Mouse (Mus musculus) cerebellum, postnatal 4 days (tissue): ENCODE data around the gene Hsf2bp.
"Not testable (repeated sequence)": the region's sequence is repeated elsewhere in the genome, so short reads cannot be mapped to it uniquely, and the experiment has no call there.

Experiments used
- DNase-seq, 2 experiments: peaks; one replicate each; pipeline ENCODE4 v3.0.0; 2022; ENCODE audit warnings: low spot score in 2 of 2, mixed read lengths in 1 of 2

The Hsf2bp gene

DNA sequence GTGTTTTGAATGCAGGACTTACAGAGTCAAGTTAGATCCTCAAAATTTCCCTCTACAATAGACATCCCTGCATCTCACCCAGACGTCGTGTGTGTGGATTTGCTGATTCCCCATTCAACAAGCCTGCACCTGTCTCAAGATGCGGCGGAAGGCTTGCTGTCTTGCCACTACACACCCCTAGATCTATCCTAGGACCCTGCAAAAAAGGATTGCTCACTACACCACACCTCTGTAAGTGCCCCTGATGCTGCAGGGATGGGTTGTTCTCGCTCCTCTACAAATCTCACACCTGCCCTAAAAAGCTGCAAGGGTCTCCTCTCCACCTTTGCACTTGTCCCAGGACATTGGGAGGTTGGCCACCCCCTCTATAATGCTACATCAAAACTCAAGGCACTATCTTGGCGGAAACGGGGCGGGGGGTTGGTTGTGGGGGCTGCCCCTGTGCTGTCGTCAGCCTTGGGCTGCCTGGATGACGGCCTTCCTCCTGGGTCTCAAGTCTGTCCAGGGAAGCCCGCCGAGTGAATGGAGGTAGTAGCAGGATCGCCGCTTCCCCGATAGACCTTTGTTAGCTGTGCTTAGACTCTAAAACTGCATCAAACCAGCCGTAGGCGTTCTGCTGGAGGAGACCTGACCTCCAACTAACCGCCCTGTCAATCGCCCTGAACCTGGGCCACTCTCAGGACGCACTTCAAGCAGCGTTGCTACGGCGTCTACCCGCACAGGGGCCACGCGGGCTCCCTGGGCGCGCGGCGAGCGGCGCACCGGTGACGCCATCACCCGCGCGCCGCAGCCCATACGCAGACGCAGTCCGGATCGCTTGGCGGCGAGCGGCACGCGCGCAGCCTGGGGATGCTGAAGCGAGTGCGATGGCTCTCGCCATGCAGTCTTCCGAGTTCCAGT lies at the start of gene Hsf2bp, which contains the start of gene Rrp1b:
Gene Hsf2bp, minus strand, starts transcription at position 741 of the 900 bp plus-strand sequence.
Gene Rrp1b, plus strand, starts transcription at position 492 of the 900 bp plus-strand sequence.
- peak; percentile 52 to 83 for DNase-seq

DNA sequence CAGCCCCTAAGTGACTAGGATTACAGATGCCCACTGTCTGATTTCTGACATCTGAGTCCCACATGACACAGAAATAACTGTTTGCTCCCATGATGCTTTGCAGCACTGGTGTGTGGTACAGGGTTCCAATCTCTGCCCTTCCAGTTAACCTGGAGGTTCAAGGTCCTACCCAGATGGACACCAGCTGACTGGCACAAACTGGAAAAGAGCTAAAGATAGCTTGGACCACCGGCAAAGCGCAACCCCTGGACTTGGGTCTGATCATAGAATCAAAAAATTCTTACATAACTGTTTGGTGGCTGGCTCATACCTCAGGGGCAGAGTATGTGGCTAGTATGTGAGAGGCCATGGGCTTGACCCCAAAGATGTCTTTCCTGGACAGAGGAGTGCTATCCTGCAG lies 47.2 kb upstream of the Hsf2bp start:
- DNase-seq, result no peak

DNA sequence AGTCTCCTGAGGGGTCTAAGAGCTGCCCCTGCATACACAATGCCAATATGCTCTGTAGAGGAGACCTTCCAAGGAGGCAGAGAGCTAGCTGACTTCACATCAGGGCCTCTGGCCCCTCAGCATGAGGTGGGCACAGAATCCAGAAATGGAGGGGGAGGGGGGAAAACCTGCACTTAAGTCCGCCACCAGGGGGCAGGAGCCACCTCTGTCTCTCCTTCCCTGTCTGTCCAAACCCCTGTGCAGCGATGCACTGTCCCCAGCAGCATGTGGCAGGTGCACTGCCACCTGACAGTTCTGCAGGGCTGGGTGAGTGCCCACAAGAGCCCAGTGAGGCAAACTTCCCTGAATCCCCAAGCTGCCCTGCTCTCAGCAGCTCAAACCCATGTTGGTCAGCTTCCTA lies 39.0 kb upstream of the Hsf2bp start:
- DNase-seq, result peak; percentile 49

DNA sequence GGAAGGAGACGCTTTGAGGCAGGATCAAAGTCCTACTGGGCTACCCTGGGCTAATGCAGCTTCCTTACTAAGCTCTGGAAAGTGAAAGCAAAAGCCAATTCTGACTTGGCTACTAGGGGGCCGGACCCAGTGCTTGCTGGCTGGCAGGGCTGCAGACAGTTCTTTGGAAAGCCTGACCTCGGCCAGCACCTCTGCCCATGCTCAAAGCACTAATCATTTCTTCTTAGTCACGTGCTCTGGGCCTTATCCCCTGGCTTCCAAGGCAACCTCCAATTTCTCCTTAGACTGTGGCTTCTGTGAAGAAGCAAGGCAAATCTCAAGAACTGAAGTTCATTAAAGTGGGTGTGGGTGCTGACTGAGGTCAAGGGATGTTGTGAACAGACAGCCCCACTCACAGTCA lies 38.5 kb upstream of the Hsf2bp start:
- no peak for DNase-seq

DNA sequence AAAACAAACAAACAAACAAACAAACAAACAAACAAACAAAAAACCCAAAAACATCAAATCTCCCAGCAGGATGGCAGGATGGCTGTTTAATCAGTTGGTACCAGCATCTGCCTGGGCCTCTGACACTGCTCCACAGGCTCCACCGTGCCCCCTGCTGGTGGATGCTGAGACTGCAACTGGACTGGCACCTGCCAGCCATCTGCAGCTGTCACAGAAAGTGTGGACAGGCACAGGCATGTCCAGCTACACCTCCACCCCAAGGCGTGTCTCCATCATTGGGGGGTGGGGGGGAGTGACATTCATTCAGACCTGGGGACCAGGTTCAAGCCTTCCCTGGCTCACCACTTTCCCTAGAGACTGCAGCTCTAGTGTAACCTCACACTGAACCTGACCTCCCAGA lies 37.2 kb upstream of the Hsf2bp start:
- peak; percentile 85 to 86 for DNase-seq

DNA sequence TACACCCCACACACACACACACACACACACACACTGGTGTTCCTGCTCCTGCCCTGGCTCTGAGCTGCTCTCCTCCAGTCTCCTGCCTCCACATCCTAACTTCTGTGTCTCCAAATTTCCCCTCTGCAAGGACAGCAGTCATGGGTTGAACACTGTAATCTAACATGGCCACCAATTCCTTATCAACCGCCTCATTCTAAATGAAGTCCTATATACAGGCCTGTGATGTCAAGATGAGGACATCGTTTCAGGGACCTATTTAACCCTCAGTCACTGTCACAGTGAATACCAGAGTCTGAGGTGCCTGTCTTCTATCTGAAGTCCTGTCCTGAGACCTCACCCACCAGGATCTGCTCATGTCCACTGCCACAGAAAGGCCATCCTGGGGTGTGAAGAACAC lies 32.7 kb upstream of the Hsf2bp start:
- no peak for DNase-seq

DNA sequence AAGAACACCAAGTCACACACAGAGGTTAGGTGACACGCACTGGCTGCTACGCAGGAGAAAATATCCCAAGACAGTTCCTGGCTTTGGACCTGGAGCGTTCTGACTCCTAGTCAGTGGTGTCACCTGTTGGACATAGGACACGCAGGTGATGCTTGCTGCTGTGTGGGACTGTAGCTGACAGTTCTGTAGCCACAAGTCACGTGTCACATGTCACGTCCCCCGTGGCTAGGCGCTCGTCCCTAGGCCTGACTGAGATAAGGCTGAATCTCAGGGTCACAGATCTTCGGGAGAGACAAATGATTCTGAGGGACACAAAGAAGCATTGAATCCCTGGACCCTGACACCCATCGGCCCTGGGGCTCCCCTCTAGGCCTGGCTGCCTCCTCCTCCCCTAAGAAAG lies 32.2 kb upstream of the Hsf2bp start:
- DNase-seq, result no peak

DNA sequence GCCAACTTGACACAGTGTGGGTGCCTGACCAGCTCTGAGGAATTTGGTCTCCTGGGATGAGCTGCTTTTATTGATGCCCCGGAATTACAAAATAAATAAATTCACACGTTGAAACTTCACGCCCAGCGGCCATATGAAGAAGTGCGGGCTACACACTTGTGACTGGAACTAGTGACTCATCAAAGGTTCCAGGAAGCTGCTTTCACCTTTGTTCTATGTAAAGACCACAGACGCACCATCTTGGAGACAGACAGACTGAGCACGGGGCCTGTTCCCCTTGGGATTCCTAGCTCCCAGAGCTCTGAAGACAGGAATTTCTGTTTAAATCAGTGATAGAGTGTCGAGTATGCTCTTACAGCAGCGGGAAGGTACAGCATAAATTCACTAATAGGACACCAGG lies 31.4 kb upstream of the Hsf2bp start:
- DNase-seq, result no peak

DNA sequence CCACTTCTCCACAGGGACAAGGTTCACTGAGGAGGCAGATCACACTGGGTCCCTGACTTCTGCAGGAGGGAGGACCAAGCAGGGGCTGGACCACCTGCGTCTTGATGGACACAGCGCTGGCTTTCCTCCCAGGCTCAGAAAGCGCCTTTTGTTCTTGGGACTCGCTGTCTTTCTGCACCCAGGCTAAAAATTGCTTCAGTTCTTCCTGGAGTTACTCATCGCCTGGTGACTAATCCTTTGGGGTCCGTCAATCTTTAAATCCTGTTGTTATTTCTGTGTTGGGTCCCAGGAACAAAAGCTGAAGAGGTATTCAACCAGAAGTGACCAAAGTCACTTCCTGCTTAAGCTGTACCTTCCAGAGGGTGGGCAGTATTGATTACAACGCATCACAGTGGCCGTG lies 28.6 kb upstream of the Hsf2bp start:
- DNase-seq, result not testable (repeated sequence)

DNA sequence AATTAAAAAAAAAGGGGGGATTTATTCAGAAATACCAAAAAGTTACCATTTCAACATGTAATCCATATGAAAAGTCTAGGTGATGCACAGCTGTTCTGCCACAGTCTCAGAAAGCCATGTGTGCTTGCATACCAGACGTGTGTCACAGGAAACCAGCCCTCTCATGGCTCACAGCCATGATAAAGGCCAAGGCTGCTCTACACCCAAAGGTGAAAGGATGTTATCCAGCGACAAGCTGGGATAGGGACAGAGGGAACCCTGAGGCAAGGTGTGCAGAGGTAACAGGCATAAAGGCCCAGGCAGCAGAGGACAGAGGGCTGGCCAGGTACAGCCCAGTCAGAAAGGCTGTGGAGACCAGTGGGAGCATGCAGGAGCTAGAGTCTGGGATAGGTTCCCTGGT lies 27.5 kb upstream of the Hsf2bp start:
- DNase-seq, result no peak

DNA sequence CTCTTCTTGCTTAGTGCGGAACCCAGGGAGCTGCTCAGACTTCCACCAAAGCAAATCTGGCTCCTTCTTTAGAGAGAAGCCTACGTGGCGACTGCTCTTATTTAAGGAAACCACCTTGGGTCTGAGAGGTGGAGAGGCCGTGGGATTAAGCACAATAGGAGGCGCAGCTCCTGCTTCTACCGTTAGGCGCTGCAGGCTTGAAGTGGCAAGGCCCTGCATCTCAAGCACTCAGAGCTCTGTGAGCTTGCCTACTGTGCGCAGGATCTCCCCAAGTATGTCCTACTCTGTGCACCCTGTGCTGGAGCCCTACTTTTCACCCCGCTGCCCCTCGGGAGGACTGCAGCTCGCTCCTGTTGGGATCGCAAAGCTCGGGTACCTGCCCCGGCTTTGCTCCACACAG lies 25.1 kb upstream of the Hsf2bp start:
- DNase-seq, result no peak

DNA sequence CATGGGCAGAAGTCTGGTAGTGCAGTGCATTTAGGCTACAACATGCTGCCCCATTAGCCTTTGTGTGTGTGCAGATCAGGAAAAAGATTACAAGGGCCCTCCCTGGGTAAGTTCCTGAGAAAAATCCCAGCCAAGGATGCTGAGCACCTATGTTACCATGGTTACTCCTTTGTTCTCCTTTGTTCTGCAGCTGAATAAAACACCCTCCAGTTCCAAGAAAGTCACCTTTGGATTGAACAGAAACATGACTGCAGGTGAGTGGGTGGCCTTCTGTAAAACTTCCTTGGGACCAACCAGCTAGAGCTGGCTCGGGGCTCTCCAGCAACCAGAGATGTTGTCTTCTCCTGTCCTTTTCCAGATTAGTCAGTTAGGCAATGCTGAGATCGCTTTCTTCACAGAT lies 22.9 kb upstream of the Hsf2bp start:
- no peak for DNase-seq

DNA sequence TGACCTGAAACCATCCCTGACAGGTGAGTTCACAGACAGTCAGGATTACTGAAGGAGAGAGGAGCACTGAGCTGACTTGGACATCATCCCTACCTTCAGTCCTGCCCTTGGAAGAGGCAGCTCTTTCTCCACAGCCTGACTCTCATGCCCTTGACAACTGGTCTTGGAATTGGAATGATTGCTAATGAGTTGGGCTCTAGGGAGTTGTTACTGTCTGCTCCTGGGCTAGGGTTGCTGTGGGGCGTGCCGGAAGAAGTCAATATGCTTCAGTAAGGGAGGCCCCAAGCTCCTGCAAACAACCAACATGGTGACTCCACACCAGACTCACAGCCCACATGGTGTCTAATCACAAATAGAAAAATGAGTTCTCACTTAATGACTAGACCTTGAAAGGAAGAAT lies 21.7 kb upstream of the Hsf2bp start:
- DNase-seq, result no peak

DNA sequence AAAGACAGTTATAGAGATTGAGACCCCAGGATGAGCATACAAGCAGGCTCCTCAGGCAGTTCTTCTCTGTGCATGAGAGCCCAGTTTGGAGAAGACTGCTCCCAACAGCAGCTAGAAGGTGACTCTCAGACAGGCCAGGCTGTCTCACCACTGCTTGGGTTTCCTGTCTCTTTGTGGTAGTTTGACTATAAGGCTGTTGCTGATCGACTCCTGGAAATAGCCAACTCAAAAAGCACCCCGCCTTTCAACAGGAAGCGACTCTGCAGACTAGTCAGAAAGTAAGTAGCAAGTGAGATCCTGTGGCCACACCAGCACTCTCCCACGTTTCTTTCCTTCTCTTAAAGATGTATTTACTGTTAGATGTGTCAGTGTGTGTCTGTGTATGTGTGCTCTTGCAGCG lies 17.5 kb upstream of the Hsf2bp start:
- DNase-seq, result no peak

DNA sequence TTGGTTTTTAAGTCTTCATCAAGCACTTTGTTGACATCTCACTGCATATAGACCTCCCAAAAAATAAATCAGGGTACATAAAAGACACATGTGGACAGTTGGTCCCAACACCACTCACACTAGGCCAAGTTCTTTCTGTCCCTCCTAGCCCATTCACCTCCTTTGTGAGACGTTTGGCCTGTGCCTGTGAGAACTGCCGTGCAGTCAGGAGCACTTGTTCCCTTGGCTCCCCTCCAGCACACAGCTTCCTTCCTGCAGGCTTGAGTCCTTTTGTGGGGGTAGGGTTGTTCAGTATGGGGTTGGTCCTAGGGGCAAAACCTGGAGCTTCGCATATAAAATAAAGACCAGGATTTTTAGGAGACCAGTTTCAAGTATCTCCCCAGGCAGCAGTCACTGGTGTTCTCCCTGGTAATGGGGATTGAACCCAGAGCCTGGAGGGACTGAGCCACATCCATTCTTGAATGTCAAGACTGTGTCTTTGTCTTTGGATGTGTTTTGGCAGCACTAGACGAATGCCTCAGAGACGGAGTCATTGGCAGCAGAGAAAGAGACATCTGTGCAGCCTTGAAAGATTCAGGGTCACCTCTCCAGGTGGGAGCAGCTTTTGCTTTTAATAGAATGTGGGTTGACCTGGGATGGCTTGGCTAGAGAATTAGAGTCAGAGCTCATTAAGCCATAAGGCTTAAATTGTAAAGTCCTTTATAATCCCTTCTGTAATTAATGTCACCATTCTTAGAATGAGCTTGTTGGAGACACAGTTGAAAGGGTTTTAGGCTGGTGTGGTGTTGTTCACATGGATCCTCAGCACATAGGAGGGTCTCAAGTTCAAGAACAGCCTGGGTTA lies 16.3 kb upstream of the Hsf2bp start:
- no peak for DNase-seq

DNA sequence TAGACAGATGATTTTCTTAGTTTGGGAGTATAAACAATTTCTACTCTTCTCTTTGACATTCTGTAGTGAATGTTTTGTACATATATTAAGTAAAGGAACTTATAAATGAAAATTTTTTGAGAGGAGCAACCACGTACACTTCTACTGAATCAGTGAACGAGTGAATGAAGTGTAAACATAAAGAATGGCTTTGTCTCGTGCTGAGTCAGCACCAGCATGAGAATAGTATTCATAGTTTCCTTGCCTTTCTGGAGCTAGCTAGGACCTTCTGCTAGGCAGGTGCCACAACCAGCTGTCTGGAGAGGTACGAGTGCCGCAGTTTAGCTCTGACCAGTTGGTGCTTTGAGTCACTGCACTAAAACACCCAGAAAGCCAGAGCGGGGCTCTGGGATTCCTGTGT lies 14.5 kb upstream of the Hsf2bp start:
- no peak for DNase-seq

DNA sequence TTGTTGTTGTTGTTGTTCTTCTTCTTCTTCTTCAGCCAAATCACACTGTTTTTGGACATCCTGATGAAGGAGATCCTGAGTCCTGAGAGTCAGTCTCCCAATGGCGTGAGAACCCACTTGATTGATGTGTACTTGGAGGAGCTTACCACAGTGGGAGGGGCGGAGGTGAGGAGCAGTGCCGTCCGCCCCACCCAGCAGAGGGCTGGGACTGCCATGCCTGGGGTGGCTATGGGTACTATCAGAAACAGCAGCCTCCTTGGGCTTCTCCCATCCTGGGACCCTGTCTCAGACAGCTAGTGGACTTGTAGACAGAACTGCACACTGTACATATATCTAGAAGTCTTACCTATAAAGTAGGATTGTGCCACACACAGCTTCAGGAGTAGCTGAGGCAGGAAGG lies 13.8 kb upstream of the Hsf2bp start:
- no peak for DNase-seq

DNA sequence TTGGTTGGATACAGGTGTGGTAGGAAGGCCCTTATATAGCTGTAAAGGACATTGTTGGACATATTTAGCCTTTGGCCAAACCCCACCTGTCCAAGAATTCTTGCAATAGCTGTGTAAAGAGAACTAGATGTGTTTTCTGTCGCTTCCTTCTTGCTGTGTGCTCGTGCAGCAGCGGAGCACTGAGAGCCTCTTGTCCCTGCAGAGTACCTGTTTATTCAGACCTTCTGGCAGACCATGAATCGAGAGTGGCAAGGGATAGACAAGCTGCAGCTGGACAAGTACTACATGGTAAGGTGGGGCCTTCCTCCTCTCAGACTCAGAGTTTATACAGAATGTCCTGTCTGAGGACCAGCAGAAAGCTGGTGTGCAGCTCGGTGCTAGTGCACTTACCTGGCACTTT lies 12.2 kb upstream of the Hsf2bp start:
- no peak for DNase-seq

DNA sequence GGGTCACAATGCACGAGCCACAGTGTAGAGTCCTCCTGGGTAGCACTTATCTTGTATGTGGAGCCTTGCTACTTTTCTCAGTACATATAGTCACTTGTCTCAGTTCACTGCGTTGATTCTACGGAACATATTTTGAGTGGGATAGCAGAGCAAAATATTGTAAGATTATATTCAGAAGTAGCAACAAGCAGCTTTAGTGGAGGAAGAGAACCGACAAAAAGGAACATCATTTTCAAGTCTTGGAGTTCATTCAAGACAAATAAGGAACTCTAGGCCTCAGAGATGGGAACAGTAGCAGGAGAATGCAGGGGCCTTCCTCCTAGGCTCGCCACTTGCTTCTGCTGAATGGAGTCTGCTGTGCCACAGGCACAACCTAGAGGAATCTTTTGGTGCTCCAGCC lies 10.4 kb upstream of the Hsf2bp start:
- no peak for DNase-seq

DNA sequence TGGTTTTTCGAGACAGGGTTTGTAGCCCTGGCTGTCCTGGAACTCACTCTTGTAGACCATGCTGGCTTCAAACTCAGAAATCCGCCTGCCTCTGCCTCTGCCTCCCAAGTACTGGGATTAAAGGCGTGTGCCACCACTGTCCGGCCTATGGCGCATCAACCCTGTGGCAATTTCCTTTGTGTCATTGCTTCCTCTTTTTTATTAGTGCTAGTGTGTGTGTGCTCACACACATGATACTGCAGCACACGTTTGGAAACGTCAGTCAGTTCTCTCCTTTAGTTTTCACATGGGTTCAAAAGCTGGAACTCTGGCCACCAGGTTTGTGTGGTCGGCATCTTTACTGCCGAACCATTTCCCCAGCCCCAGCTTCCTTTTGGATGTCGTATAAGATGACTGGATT lies 4.1 kb upstream of the Hsf2bp start:
- no peak for DNase-seq

DNA sequence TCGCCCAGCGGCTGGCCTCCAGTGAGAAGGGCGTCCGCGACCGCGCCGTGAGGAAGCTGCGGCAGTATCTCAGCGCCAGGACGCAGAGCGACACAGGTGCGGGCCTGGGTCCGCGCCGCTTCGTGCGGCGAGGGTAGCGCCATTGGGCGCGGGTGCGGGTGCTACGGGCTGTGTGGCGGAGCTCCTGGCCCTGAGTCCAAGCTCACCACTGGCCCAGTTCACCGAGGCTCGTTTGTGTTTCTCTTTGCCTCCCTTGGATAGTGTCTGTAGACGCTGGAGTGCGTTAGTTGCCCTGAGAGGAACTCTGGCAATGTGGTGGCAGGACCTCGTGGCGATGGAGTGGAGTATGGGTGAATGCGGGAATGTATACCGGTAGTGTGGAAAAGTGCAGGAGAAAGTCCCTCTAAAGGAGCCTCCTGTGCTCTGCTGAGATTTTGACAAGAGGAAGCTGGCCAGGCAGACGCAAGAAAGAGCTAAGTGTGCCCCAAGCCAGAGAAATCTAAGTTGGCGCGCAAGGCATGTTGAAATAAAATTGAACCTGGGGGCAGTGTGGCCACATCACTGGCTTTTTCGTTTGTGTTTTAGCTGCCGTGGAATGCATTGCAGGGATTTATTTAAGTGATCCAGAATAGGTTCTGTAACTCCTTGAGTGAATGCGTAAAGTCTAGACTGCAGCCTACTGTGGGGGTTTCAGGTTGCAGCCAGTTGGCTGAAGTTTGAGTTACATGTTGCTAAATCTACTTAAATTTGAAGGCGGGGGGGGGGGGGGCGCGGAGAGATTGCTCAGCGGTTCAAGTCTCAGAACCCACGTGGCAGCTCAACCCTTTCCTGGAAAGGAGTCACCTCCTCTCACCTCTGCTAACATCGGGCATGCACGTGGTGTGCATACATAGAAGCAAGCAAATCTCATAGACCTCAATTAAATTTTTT lies 625 bp upstream of the Hsf2bp start:
- peak in 1 of 2 experiments; percentile 6 for DNase-seq

DNA sequence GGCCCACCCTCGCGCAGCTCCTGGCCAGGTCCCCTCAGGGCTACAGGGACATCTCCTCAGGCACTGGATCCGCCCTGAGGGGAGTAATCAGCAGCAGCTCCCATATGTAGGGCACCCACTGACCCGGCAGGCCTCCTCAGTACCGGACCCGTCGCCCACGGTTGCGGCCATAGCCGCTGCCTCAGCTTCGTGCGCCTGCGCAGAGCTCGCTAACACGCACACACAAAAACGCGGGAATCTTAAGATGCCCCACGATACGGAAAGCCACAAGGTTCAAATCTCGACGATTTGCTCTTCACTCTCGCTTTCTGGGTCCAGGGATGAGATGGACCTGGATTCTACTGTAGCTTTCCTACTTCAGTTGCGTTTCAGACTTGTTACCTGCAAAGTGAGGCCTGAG lies 1.8 kb downstream of the Hsf2bp start:
- DNase-seq, result no peak
